Mouse (Mus musculus): ENCODE measurements around the gene Mrpl12.

Gene Mrpl12

GRCm38 (mm10) chr11:120483448-120483934, 922 bp upstream of the Mrpl12 start:
- DNase-seq, result no peak

DNA sequence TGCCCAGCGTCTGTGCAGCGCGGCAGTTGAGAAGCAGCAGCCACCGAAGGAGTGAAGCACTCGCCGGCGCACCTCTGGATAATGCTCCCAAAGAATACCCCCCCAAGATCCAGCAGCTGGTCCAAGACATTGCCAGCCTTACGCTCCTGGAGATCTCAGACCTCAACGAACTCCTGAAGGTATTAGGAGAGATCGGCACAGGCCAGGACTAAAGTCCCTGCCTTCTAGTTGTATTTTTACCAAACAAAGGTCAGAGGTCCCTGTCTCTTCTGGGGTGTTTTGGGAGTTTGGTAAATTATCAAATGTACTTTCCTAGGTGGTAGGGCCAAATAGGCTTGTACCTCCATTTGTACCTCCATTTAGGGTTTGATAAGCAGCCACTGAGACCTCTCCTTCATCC, 838 bp downstream of the Mrpl12 start:
- DNase-seq, result peak; percentile 70

DNA sequence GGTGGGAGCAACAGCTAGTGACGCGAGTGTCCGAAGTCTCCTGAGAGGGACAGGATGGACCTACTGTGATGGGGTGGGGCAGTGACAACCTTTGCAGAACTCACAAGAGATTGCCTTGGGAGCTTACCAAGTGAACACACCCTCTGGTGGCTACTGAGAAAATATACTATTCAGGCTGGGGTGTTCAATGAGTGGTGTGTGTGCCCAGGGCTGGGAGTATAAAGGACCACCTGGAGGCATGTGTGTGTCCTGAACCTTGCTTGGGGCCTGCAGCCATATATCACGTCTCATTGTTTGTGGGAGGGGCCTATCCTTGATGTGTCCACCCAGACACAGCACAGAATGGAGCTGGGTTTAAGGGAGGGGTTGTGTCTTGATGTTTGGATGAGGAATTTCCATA, 4.1 kb downstream of the Mrpl12 start:
- peak; percentile 8 for DNase-seq

GRCm38 (mm10) chr11:120489054-120489761, 4.8 kb downstream of the Mrpl12 start:
- peak; percentile 90 for DNase-seq

GRCm38 (mm10) chr11:120490291-120491046, 6.1 kb downstream of the Mrpl12 start:
- peak; percentile 21 for DNase-seq

DNA sequence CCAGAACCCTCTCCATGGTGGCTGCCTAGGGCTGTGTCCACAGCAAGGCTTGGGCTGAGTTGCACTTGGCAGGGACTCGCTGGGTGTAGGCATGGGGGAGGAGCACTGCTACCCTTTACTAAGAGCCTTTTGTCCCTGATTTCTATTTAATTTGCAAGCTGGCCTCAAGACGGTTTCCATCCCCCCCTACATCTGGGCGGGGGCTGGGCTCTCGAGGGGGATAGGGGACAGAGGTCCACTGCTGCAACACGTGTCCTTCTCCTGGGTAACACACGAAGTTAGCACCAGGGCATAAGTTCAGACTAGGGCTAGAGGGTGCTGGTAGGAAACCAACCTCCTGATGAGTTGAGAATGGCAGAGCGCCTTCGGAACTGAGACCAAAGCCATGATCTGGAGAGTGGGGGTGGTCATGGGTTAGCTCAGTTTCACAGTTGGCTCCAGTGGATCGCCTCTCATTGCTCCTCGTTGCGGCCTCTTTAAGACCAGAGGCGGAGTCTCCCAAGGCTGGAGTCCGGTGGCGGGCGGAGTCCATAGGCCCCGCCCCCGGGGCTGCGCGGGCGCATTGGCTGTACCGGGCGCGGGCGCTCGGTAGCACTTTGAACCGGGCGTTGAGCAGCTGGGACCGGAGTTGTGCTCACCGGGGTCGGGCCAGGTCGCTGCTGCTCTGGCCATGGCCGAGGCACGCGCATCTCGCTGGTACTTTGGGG, 7.1 kb downstream of the Mrpl12 start, which contains the start of gene Slc25a10:
Gene Slc25a10 (plus strand): TSS at position 524 of the 707 bp plus-strand sequence.
- DNase-seq, result peak; percentile 96

DNA sequence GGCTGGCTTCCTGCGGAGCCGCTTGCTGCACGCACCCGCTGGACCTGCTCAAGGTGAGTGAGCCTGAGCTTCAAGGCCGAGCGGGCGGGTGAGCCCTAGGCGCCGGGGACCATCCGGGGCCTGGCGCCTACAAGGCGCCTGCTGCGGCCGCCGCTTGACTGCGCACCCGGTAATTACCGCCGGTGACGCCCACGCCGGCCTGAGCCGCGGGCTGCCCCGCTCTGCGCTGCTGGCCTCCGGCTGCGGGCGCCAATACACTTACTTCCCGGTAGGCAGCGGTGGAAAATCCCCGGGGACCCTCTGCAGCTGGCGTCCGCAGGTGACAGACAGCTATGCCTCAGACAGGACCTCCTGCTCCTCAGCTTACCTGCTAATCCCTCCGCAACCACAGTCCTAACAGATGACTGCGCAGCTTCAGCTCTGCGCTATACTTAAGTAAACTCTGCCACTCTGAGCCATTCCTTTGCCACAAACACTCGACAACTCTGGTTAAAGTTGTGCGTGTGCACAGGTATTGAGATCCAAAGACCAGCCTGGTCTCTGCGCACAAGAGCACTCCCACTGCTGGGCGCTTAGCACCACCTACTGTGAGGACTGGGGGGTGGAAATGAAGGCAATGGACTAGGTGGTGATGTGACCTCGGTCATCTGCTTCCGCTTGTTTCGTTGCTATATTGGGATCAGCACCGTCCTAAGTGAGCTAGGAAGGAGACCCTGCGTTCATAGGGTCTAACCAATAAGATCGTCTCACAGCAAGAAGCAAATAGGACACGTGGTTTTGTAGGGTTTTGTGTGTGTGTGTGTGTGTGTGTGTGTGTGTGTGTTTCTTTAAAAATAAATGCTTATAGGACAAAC, 7.8 kb downstream of the Mrpl12 start:
- peak; percentile 74 for DNase-seq

DNA sequence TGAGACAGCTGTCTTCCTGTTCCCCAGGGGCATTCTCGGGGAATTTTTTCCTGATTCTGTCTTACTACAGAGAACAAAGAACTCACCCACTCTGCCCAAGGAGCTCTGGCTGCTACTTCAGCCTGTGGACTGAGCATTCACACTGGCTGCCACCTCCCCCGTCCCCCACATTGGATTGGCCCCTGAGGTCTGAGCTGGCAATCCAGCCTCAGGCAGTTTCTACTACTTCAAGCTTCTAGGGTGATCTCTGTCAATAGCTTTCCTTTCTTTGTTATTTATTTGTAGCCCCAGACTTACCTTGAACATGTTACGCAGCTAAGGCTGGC, 8.4 kb downstream of the Mrpl12 start:
- DNase-seq, result no peak

DNA sequence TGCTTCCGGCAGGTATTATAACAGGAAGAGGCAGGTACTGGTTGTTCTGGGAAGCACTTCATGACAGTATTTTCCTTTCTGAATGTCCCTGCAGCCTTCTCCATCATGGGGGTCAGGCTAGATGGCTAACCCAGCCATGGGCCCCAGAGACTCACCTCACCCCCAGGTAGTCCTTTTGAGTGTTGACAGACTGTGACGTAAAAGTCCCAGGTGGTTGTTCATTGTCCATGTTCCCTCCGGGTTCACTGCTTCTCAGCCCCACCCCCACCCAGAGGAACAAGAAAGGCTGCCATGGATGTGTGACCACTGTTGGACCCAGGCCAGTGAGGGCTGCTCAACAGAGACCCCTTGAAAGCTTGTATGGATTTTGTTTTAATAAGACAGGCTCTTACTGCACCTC, 8.9 kb downstream of the Mrpl12 start:
- DNase-seq, result peak; percentile 55

- DNase-seq, result no peak
These were observed 9.5 kb downstream of the Mrpl12 start for GRCm38 (mm10) chr11:120493911-120494310.

DNA sequence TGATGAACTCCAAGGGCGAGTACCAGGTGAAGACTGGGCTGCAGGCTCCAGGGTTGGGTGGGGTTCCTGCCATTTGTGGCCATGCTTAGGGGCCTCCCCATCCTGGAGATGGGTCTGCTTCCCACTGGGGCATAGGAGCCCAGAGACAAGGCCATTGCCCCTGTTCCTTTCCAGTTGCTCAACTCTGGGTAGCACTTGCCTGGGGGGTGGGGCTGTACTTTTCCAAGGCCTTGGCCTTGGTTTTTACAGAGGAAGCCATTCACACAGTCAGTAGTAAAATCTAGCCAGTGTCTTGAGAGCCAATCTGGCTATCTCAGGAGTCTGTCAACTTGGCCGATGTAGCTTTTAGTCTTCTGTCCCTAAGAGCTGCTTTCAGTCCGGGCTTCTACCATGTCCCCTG, 13.0 kb downstream of the Mrpl12 start:
- DNase-seq, result no peak

- no peak for DNase-seq
These were observed 13.8 kb downstream of the Mrpl12 start for GRCm38 (mm10) chr11:120498226-120498625.

GRCm38 (mm10) chr11:120498891-120499290, 14.5 kb downstream of the Mrpl12 start:
- no peak for DNase-seq

DNA sequence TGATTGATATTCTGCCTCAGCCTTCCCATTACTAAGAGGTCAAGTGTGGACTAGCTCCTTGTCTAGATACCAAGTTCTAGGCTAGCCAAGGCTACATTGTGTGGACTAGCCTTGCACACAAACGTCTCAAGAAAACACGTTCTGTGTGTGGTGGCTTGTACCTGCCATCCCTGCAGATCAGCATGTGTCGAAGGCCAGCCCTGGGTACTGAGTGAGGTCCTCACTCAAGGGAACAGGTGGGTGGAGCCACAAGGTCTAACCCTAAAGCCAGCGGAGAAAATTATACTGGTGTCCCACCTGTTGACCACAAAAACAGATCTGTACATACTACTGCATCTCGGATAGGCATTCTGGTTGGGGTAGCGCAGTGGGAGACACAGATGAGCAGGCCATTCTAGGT, 15.5 kb downstream of the Mrpl12 start:
- DNase-seq, result no peak

DNA sequence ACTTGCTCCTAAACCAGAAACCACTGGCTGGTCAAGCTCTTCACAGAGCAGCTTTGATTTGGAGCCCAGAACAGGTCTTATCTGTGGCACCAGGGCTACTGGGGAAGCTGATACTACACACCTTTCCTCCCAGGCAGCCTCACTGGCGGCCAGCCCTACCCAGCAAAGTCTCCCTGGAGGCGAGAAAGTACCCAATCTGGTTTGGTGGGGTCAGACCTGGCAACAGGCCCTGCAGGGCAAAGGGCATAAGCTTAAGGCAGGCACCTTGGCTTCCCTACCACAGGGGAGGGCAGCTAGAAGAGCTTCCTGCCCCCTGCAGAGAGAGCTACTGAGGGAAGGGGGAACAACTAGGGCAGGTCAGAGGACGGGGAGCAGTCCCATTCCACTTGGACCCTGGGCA, 15.9 kb downstream of the Mrpl12 start:
- DNase-seq, result peak; percentile 92

DNA sequence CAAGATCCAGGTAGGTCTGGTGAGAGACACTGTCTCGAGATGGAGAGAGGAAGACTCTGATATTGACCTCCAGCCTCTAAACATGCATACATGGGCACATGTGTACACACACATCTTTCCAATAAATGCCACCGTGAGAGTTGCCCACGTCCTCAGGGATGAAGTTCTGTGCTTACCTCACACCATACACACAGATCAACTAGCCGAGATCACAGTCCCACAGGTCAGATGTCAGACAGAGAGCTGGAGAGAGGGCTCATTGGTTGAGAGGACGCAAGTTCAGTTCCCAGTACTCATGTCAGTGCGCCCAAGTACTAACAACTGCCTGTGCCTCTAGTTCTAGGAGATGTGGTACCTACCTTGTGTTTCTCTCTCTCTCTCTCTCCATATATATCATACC, 16.6 kb downstream of the Mrpl12 start:
- no peak for DNase-seq

- DNase-seq, result no peak
These were observed 17.3 kb downstream of the Mrpl12 start for GRCm38 (mm10) chr11:120501701-120502100.

GRCm38 (mm10) chr11:120505661-120506060, 21.2 kb downstream of the Mrpl12 start:
- DNase-seq, result no peak

GRCm38 (mm10) chr11:120506899-120507298, 22.5 kb downstream of the Mrpl12 start:
- DNase-seq, result peak; percentile 63

DNA sequence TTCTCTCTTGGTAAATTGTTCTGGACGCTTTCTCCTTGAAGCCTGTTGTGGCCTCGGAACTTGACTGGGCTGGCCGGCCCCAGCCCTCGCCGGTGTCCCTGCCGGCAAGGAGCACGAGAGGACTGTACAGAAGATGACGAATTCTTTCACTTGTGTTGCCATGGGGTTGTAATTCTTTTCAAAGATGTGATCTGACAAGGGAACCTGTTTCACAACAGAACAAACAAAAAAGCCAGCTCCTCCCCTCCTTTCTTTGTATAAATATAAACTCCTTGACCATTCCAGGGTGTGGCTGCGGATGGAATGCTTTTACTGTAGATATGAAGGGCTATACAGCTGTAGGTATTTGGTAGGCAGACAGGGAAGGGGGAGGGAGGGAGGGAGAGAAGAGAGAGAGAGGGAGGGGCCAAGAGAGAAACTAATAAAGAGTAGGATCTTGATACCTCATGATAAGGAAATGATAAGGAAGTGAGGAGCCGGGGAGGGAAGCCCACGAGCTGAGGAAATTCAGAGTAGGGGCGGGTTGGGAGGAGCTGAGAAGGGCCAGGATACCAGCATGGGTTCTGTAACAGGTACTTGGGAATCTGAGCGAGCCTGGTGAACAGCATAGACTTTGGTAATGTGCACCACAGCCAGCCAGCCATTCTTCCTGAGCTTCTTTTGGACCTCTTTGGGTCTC, 23.3 kb downstream of the Mrpl12 start:
- no peak for DNase-seq

GRCm38 (mm10) chr11:120508290-120508870, 24.0 kb downstream of the Mrpl12 start:
- DNase-seq, result no peak

DNA sequence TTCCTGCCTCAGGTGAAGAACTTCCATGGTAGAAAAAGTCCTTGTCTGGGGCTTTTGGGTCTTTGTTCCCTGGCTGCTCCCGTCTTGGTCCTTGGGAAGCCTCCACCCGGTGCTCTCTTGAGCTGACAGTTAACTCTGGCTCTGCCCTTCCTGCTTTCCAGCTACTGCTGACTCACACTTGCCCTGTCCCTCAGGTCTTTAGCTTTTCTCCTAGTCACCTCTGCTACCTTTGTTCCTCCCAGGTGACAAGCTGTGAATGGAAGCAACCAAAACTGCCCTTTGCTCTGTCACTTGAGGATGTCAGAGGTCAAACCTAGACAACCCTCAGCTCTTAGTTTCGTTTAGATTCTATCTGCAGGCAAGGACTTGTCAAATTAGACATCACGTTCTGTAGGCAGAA, 25.5 kb downstream of the Mrpl12 start:
- no peak for DNase-seq

Data from kidney, postnatal 14 days (tissue).